Mouse (Mus musculus) adrenal gland (tissue): ENCODE data around the gene Tead2.
"Not testable (repeated sequence)": the region's sequence is repeated elsewhere in the genome, so short reads cannot be mapped to it uniquely, and the experiment has no call there.

Source experiments
- intact Hi-C: fragments of 180-260 bp; cut with DNase I; formaldehyde crosslinking; loops from one replicate; pipeline ENCODE4 v1.15.1; 2025
- long read RNA-seq, 2 experiments: library from polyadenylated mRNA; unstranded; transcript quantifications; one replicate each; pipeline ENCODE4 v2.0.0; 2020; ENCODE audit warnings: borderline replicate concordance in 1 of 2; ENCODE audit not compliant: insufficient replicate concordance in 1 of 2

The Tead2 gene
- long read RNA-seq, experiment 1, partial matches to known transcripts, result 1 of 2 reads
- long read RNA-seq, experiment 1, other reads (novel, unspliced or antisense), result 1 of 2 reads
- long read RNA-seq, experiment 2, result 0 reads

GRCm38 (mm10) chr7:45215673-45216441 is at the start of gene Tead2:
Gene Tead2, plus strand, starts transcription at chr7:45215753.
- intact Hi-C loops, result no loop called here

GRCm38 (mm10) chr7:45166950-45167401 is 48.6 kb upstream of the Tead2 start:
- intact Hi-C loops, result no loop called here

- intact Hi-C loops, result no loop called here
These were observed 47.6 kb upstream of the Tead2 start for GRCm38 (mm10) chr7:45167761-45168445.

GRCm38 (mm10) chr7:45168656-45169055 is 46.9 kb upstream of the Tead2 start:
- intact Hi-C loops, result no loop called here

- intact Hi-C loops, result no loop called here
These were observed 46.1 kb upstream of the Tead2 start for GRCm38 (mm10) chr7:45169495-45169894.

GRCm38 (mm10) chr7:45172974-45173373 is 42.6 kb upstream of the Tead2 start:
- intact Hi-C loops, result no loop called here

- intact Hi-C loops, result not testable (repeated sequence)
These were observed 41.8 kb upstream of the Tead2 start for GRCm38 (mm10) chr7:45173772-45174171.

- intact Hi-C loops, result no loop called here
These were observed 40.8 kb upstream of the Tead2 start for GRCm38 (mm10) chr7:45174567-45175280.

- intact Hi-C loops, result no loop called here
These were observed 40.2 kb upstream of the Tead2 start for GRCm38 (mm10) chr7:45175398-45175797.

- intact Hi-C loops, result no loop called here
These were observed 39.6 kb upstream of the Tead2 start for GRCm38 (mm10) chr7:45175929-45176328.

GRCm38 (mm10) chr7:45176356-45176755 is 39.2 kb upstream of the Tead2 start:
- intact Hi-C loops, result no loop called here

- intact Hi-C loops, result no loop called here
These were observed 37.0 kb upstream of the Tead2 start for GRCm38 (mm10) chr7:45178550-45178949.

- intact Hi-C loops, result no loop called here
These were observed 36.1 kb upstream of the Tead2 start, which contains the start of gene Gfy for GRCm38 (mm10) chr7:45179469-45179868. Gene Gfy, minus strand, starts transcription at chr7:45179569.

GRCm38 (mm10) chr7:45180896-45181477 is 34.6 kb upstream of the Tead2 start, which contains the start of gene Pth2:
Gene Pth2, plus strand, starts transcription at chr7:45180995.
- intact Hi-C loops, result no loop called here

- intact Hi-C loops, result no loop called here
These were observed 34.0 kb upstream of the Tead2 start for GRCm38 (mm10) chr7:45181540-45181939.

- intact Hi-C loops, result no loop called here
These were observed 33.4 kb upstream of the Tead2 start for GRCm38 (mm10) chr7:45182199-45182601.

- intact Hi-C loops, result no loop called here
These were observed 32.9 kb upstream of the Tead2 start for GRCm38 (mm10) chr7:45182606-45183005.

GRCm38 (mm10) chr7:45183672-45184071 is 31.9 kb upstream of the Tead2 start:
- intact Hi-C loops, result no loop called here

GRCm38 (mm10) chr7:45185921-45186320 is 29.6 kb upstream of the Tead2 start:
- intact Hi-C loops, result no loop called here

- intact Hi-C loops, result no loop called here
These were observed 26.0 kb upstream of the Tead2 start for GRCm38 (mm10) chr7:45189600-45189999.

- intact Hi-C loops, result no loop called here
These were observed 25.4 kb upstream of the Tead2 start for GRCm38 (mm10) chr7:45190186-45190585.
